In genomic region chr12:109532392-109532791, GRCm38 (mm10) we compare ENCODE assay signal across 18 mouse cellular contexts.
A peak's percentile ranks its signal among the peaks of the same experiment; 100 is the strongest.
DNase-seq lines count a peak whose midpoint lies in the region; ATAC-seq and TF ChIP-seq lines count a peak whose summit lies in the region.
"Had no signal": no experiment of that assay in that cellular context is flagged by ENCODE, and none has a peak within 500 bp of the region (broad histone marks: within the 10 kb centered on the region; RNA-seq: fewer than 3 reads in every experiment).

No protein-coding gene starts in this region.

- H3K27me3 ChIP-seq in hindbrain, embryonic 10.5 days (ENCODE audit: insufficient read depth, poor library complexity, severe bottlenecking), result peaks cover 11% of the 10 kb centered on the region; the same call in 1 of the 2 replicates
- no peaks in the 10 kb centered on the region for H3K27me3 ChIP-seq in hindbrain, embryonic 16.5 days (replicated peaks; ENCODE audit: control insufficient read depth, insufficient read depth, low read length)
- no peaks in the 10 kb centered on the region for H3K27me3 ChIP-seq in intestine, postnatal 0 days (replicated peaks; ENCODE audit: control insufficient read depth, insufficient read depth, low read length)
- peaks cover 9% of the 10 kb centered on the region for H3K27me3 ChIP-seq in liver, embryonic 16.5 days (ENCODE audit: control insufficient read depth, insufficient read depth, low read depth, low read length)
- H3K27me3 ChIP-seq in midbrain, embryonic 15.5 days (replicated peaks), result no peaks in the 10 kb centered on the region

- H3K9me3 ChIP-seq in hindbrain, embryonic 10.5 days, result peaks cover 47% of the 10 kb centered on the region
- peaks cover 24% of the 10 kb centered on the region for H3K9me3 ChIP-seq in hindbrain, embryonic 16.5 days (ENCODE audit: control insufficient read depth, low read length)
- no peaks in the 10 kb centered on the region for H3K9me3 ChIP-seq in intestine, postnatal 0 days (ENCODE audit: control insufficient read depth)
- H3K9me3 ChIP-seq in liver, embryonic 16.5 days (replicated peaks; ENCODE audit: control insufficient read depth, low read length), result peaks cover 2% of the 10 kb centered on the region; the same call in 1 of the 2 replicates
- peaks cover 6% of the 10 kb centered on the region; the same call in 1 of the 2 replicates for H3K9me3 ChIP-seq in midbrain, embryonic 15.5 days

- peak overlapping the region; percentile 40 for H3K27ac ChIP-seq in hindbrain, embryonic 10.5 days
- no peak overlapping the region for H3K27ac ChIP-seq in hindbrain, embryonic 16.5 days (ENCODE audit: low read depth, low read length)
- 0 out of 2 replicates have a peak overlapping the region, but pooled peaks have one; percentile 4 for H3K27ac ChIP-seq in intestine, postnatal 0 days (ENCODE audit: low read depth, low read length)
- peak overlapping the region; percentile 78 for H3K27ac ChIP-seq in liver, embryonic 16.5 days (ENCODE audit: low read length)
- no peak overlapping the region for H3K27ac ChIP-seq in midbrain, embryonic 15.5 days
- H3K27ac ChIP-seq: neural tube, embryonic 12.5 days had no signal

- no peak for DNase-seq in hindbrain, embryonic 10.5 days (ENCODE audit: low spot score)
- peak; percentile 29 for DNase-seq in R1 (ENCODE audit: low read depth, low spot score)
- DNase-seq in urinary bladder, adult 2 months (ENCODE audit: low spot score), result no peak
- DNase-seq in cerebellum, postnatal 36 days, result no peak
- DNase-seq: cerebellum, adult 11 months; gastrocnemius, postnatal 36 days; kidney, adult 2 months; kidney, postnatal 4 days; layer of hippocampus, postnatal 36 days; right cerebral cortex, postnatal 14 days; thymus, adult 18-20 months had no signal

- no peak overlapping the region for H3K4me2 ChIP-seq in hindbrain, embryonic 16.5 days (ENCODE audit: low read length)
- H3K4me2 ChIP-seq in intestine, postnatal 0 days (replicated peaks; ENCODE audit: low read depth), result no peak overlapping the region
- no peak overlapping the region for H3K4me2 ChIP-seq in liver, embryonic 16.5 days (ENCODE audit: low read depth, low read length)
- no peak overlapping the region for H3K4me2 ChIP-seq in midbrain, embryonic 15.5 days
- H3K4me2 ChIP-seq: heart, embryonic 12.5 days; neural tube, embryonic 12.5 days had no signal

- H3K36me3 ChIP-seq in hindbrain, embryonic 10.5 days, result no peaks in the 10 kb centered on the region
- H3K36me3 ChIP-seq in hindbrain, embryonic 16.5 days (ENCODE audit: control insufficient read depth, insufficient read depth, low read length), result no peaks in the 10 kb centered on the region
- no peaks in the 10 kb centered on the region for H3K36me3 ChIP-seq in intestine, postnatal 0 days (ENCODE audit: control insufficient read depth, insufficient read depth)
- H3K36me3 ChIP-seq in liver, embryonic 16.5 days (ENCODE audit: control insufficient read depth, insufficient read depth), result no peaks in the 10 kb centered on the region
- H3K36me3 ChIP-seq in midbrain, embryonic 15.5 days (replicated peaks), result no peaks in the 10 kb centered on the region
- H3K36me3 ChIP-seq: heart, embryonic 12.5 days; neural tube, embryonic 12.5 days had no signal

- ATAC-seq in hindbrain, embryonic 16.5 days, result no peak
- ATAC-seq in intestine, postnatal 0 days, result no peak
- ATAC-seq in liver, embryonic 16.5 days (ENCODE audit: low read depth), result no peak
- no peak for ATAC-seq in midbrain, embryonic 15.5 days (replicated peaks)

- no peak overlapping the region for H3K4me3 ChIP-seq in hindbrain, embryonic 10.5 days
- no peak overlapping the region for H3K4me3 ChIP-seq in hindbrain, embryonic 16.5 days (ENCODE audit: low read length)
- no peak overlapping the region for H3K4me3 ChIP-seq in intestine, postnatal 0 days (ENCODE audit: low read depth, low read length)
- no peak overlapping the region for H3K4me3 ChIP-seq in liver, embryonic 16.5 days (ENCODE audit: low read depth, low read length)
- no peak overlapping the region for H3K4me3 ChIP-seq in midbrain, embryonic 15.5 days
- H3K4me3 ChIP-seq: erythroblast, embryonic 14.5 days; heart, embryonic 12.5 days; neural tube, embryonic 12.5 days had no signal

- 56% methylated on average over 8 of the region's 8 CpGs for WGBS in hindbrain, embryonic 10.5 days
- 56% methylated on average over 8 of the region's 8 CpGs for WGBS in hindbrain, embryonic 16.5 days
- WGBS in intestine, postnatal 0 days, result 35% methylated on average over 8 of the region's 8 CpGs
- WGBS in liver, embryonic 16.5 days (ENCODE audit: insufficient replicate concordance), result 39% methylated on average over 8 of the region's 8 CpGs
- 59% methylated on average over 8 of the region's 8 CpGs for WGBS in midbrain, embryonic 15.5 days

- H3K4me1 ChIP-seq in hindbrain, embryonic 10.5 days (replicated peaks), result peaks cover 57% of the 10 kb centered on the region
- H3K4me1 ChIP-seq in hindbrain, embryonic 16.5 days (ENCODE audit: control insufficient read depth, insufficient read depth, low read depth, low read length), result no peaks in the 10 kb centered on the region
- H3K4me1 ChIP-seq in intestine, postnatal 0 days (replicated peaks; ENCODE audit: control insufficient read depth, insufficient read depth, low read length), result peaks cover 13% of the 10 kb centered on the region; the same call in 1 of the 2 replicates
- H3K4me1 ChIP-seq in liver, embryonic 16.5 days (ENCODE audit: control insufficient read depth, low read depth, low read length), result peaks cover 26% of the 10 kb centered on the region
- no peaks in the 10 kb centered on the region for H3K4me1 ChIP-seq in midbrain, embryonic 15.5 days

- TF ChIP-seq CTCF in intestine, postnatal 0 days (IDR thresholded peaks at IDR 0.05; ENCODE audit: low read depth), result no peak

- no peak overlapping the region for H3K9ac ChIP-seq in hindbrain, embryonic 16.5 days (ENCODE audit: low read depth, low read length)
- H3K9ac ChIP-seq in intestine, postnatal 0 days (ENCODE audit: low read depth, low read length), result no peak overlapping the region
- H3K9ac ChIP-seq in liver, embryonic 16.5 days (ENCODE audit: low read depth, low read length), result no peak overlapping the region
- no peak overlapping the region for H3K9ac ChIP-seq in midbrain, embryonic 15.5 days
- H3K9ac ChIP-seq: heart, embryonic 12.5 days; neural tube, embryonic 12.5 days had no signal

Comparison
In these comparisons a context has a peak if more than half of its experiments do, and no peak if none do; other contexts are left out.
1. H3K27ac ChIP-seq: peak in hindbrain, embryonic 10.5 days (single experiment), intestine, postnatal 0 days (single experiment) and liver, embryonic 16.5 days (single experiment); none in hindbrain, embryonic 16.5 days (single experiment) and midbrain, embryonic 15.5 days (single experiment).